Mouse (Mus musculus): Measurements from ENCODE around the gene Gm8104. TPM values are rescaled to one million over a fixed set of nuclear protein-coding genes. Genes with fewer than 3 reads are reported as not detected.
"Not testable (repeated sequence)": the region's sequence is repeated elsewhere in the genome, so short reads cannot be mapped to it uniquely, and the experiment has no call there.

The Gm8104 gene
- polyA plus RNA-seq (2016; fragmentation: Nextera tagmentation; extraction: Ambion mirVana): not detected in 2 replicates

DNA sequence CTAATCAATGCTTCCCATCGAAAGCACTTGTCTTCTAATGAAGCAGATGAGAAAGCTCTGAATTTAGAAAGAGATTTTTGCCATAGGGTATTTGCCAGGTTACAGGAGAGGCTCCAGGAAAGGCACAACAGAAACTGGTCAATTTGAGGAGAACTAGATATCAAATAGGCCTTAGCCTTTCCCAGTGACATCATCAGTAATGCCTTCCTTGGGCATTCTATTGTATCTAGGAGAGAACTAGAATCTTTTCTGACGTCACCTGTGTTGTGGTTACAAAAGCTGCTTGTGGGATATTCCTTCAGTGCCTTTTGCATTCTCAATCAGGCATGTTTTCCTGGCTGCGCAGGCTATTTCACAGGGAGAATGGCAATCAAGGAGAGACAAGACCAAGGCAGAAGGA is at the start of gene Gm8104:
Gm8104 (plus strand) TSS at position 301 of the 400 bp plus-strand sequence.
- not testable (repeated sequence) for H3K9ac ChIP-seq; H3K4me1 ChIP-seq; H3K36me3 ChIP-seq; H3K27me3 ChIP-seq (replicated peaks); H3K4me2 ChIP-seq; H3K4me3 ChIP-seq; H3K27ac ChIP-seq; ATAC-seq; H3K9me3 ChIP-seq (replicated peaks)
- 49% methylated on average over 3 of the region's 3 CpGs for WGBS (ENCODE audit: insufficient replicate concordance)

DNA sequence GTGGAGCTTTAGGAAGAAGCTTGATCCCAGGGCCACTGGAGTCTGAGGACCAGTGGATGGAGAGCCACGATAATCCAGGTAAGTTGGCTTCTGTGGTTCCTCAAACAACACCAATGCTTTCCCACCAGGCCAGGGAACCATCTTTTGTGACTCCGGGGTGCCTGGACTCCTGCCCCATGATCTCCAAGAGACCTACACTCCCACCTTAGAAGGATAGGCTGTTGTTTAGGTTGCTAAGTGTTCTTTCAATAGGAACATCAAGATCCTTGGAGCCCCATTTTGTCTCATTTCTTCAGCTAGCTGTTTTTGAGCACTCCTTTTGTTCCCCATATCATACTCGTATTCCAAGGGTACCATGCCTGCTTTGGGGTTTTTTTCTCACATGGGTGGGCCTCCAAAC is 42.3 kb upstream of the Gm8104 start:
- not testable (repeated sequence) for H3K9ac ChIP-seq; H3K27ac ChIP-seq; H3K36me3 ChIP-seq; H3K4me3 ChIP-seq; ATAC-seq; H3K27me3 ChIP-seq (replicated peaks); H3K4me2 ChIP-seq; H3K4me1 ChIP-seq; H3K9me3 ChIP-seq (replicated peaks)
- 63% methylated on average over 3 of the region's 3 CpGs for WGBS (ENCODE audit: insufficient replicate concordance)

DNA sequence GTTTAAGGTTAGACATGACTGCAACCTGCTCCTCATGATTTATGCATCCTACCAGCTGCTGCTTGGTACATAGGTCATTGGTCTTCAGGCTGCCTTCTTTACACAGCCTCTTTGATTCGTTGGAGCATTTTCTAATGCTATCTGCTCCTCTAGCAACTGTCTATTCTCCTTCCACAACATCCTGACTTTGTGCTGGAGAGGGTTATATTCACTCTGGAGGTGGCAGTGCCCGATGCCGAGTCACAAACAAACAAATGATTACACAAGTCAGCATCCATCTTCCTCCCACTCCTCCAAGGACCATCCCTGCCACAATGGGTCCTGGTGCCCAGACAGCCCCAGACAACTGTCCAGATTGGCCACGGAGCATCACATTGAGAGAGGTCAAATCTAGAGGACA is 40.2 kb upstream of the Gm8104 start:
- not testable (repeated sequence) for H3K9me3 ChIP-seq (replicated peaks); H3K36me3 ChIP-seq; H3K4me2 ChIP-seq; H3K27ac ChIP-seq; H3K27me3 ChIP-seq (replicated peaks); ATAC-seq; H3K4me1 ChIP-seq; H3K9ac ChIP-seq; H3K4me3 ChIP-seq
- WGBS (ENCODE audit: insufficient replicate concordance): 57% methylated on average over 4 of the region's 4 CpGs

DNA sequence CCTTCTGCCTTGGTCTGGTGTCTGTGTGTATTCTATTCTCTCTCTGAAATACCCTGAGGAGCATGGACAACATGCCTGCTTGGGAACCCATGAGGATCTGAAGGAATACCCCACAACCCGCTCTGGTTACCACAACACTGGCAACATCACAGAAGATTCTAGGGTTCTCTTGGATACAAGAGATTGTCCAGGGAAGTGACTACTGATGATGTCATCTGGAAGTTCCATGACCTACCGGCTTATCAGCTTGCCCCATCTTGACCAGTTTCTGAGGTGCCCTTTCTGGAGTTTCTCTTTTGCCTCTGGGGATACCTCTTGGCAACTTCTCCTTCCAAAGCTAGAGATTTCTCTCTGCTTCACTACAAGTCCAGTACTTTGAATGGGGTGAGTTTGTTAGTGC is 23.9 kb upstream of the Gm8104 start, which contains the start of gene Gm8094:
Gm8094 (minus strand) TSS at position 101 of the 400 bp plus-strand sequence.
- not testable (repeated sequence) for ATAC-seq; H3K4me2 ChIP-seq; H3K9ac ChIP-seq; H3K4me1 ChIP-seq; H3K9me3 ChIP-seq (replicated peaks); H3K36me3 ChIP-seq; H3K27me3 ChIP-seq (replicated peaks); H3K4me3 ChIP-seq; H3K27ac ChIP-seq
- WGBS (ENCODE audit: insufficient replicate concordance): 69% methylated on average over 2 of the region's 2 CpGs

DNA sequence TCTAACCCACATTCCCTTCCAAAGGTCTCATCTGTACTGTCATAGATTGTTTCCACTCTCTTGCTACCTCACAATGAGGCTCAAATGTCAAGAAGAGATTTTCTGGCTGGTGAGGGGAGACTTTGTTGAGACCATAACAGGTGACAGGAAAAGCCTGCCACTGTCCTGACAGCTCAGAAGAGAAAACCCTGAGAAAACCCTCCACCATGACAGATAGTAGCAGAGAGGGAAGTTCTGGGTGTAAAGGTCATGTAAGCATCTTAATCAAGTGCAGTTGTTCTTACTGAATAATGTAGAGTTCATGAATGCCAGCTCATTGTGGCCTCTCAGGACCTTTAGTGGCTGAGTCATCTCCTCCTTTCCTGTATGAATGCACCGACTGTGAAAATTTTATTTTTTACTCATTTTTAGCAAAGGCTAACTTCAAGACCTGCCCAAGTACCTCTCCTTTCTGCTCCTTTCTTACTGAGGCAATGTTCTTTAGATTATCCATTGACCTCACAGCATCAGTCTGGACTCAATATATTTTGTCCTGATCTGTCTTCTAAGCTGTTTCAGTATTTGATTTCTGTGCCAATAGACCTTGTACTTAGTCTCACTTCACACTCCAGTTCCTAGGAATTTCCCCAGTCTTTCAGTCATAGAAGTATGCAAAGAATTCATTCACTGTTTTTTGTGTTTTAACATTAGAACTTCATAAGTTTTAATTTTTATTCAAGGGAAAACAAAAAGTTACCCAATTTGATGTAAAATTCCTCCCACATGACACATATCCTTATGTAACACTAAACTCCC is 15.3 kb upstream of the Gm8104 start:
- H3K4me3 ChIP-seq; H3K9me3 ChIP-seq (replicated peaks); H3K36me3 ChIP-seq; ATAC-seq; H3K4me1 ChIP-seq; H3K9ac ChIP-seq; H3K27me3 ChIP-seq (replicated peaks); H3K27ac ChIP-seq; H3K4me2 ChIP-seq: not testable (repeated sequence)
- 67% methylated on average over 1 of the region's 1 CpGs for WGBS (ENCODE audit: insufficient replicate concordance)

DNA sequence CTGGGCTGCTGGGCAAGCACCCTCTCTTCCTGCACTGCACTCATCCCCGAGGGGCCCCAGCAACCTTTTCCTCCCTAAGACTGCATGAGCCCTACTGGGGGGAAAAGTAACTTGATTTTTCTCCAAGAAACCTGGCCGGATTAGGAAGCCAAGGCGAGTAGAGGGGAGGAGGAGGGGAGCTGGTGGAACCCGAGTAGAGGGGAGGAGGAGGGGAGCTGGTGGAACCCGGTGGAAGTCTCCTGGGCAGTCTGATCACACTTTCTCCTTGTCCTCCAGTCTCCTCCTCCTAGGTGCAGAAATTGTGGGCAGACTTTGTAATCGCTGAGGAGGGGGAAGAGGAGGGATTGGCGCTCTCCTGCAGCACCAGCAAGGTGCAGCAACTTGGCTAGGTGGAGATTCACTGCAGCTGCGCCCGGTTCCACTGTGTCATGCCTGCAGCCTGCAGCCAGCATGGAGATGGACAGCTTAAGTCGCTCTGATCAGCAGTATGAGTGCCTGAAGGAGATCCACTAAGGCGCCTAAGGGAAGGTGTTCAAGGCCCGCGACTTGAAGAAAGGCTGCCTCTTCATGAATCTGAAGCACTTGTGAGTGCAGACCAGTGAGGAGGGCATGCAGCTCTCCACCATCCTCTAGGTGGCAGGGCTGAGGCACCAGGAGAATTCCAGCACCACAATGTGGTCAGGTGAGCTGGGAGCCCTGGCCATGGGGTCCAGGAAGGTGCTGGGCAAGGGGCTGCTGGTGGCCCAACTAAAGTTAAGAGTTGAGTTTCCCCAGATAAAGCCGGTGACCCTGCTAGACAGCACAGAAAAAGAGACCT is 11.1 kb upstream of the Gm8104 start:
- H3K27ac ChIP-seq; ATAC-seq; H3K9ac ChIP-seq; H3K4me2 ChIP-seq; H3K4me3 ChIP-seq; H3K9me3 ChIP-seq (replicated peaks); H3K4me1 ChIP-seq; H3K36me3 ChIP-seq; H3K27me3 ChIP-seq (replicated peaks): not testable (repeated sequence)
- WGBS (ENCODE audit: insufficient replicate concordance): 13% methylated on average over 1 of the region's 14 CpGs

DNA sequence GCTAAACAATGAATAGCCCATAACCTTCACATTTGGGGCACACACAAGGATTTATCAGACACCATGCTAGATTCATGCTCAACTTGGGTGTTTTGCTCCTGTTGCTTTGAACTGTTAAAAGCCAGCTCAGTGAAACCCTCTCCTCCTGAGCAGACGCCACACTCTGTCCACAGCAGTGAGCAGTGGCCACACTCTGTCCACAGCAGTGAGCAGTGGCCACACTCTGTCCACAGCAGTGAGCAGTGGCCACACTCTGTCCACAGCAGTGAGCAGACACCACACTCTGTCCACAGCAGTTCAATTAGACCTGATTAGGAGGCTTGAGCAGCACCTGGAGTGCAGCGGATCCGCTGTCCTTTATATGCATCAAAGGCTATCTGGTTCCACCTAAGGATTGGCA is 19.3 kb downstream of the Gm8104 start:
- not testable (repeated sequence) for ATAC-seq
- WGBS (ENCODE audit: insufficient replicate concordance): 87% methylated on average over 2 of the region's 3 CpGs

DNA sequence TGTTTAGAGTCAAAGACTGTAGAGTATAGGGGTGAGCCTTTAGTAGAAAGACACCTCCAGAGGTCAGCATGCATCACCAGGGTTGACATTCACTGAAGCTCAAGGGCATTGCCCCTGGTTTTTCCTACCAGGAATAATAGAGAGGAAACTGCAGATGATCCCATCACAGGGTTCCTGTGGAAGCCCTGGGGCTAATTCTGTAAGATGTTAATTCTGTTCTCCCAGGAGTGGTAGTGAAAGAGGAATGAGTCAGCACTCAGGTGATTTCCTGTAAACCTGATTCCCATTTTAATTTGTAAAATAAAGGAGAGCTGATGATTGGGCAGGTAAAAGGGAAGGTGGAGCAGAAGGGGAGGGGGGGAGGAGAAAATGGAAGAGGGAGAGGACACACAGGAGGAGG is 25.9 kb downstream of the Gm8104 start:
- H3K4me1 ChIP-seq; H3K36me3 ChIP-seq; H3K27ac ChIP-seq; H3K4me3 ChIP-seq; H3K9me3 ChIP-seq (replicated peaks); ATAC-seq; H3K4me2 ChIP-seq; H3K9ac ChIP-seq; H3K27me3 ChIP-seq (replicated peaks): not testable (repeated sequence)

More for the DNA sequence above, 19.3 kb downstream of the Gm8104 start:
- not testable (repeated sequence) for H3K36me3 ChIP-seq; H3K4me3 ChIP-seq; H3K27me3 ChIP-seq (replicated peaks); H3K9me3 ChIP-seq (replicated peaks); H3K4me1 ChIP-seq; H3K9ac ChIP-seq; H3K4me2 ChIP-seq; H3K27ac ChIP-seq

Other genes starting within 250 kb of the Gm8104 start
- gene Gm21977, start 247.1 kb upstream of the Gm8104 start, polyA plus RNA-seq (2016; fragmentation: Nextera tagmentation; extraction: Ambion mirVana): not detected in 2 replicates
- not detected in 2 replicates for gene Gm8082, start 107.0 kb upstream of the Gm8104 start, polyA plus RNA-seq (2016; fragmentation: Nextera tagmentation; extraction: Ambion mirVana)
- not detected in 2 replicates for gene Gm10376, start 85.0 kb upstream of the Gm8104 start, polyA plus RNA-seq (2016; fragmentation: Nextera tagmentation; extraction: Ambion mirVana)
- not detected in 2 replicates for gene Gm8094, start 24.0 kb upstream of the Gm8104 start, polyA plus RNA-seq (2016; fragmentation: Nextera tagmentation; extraction: Ambion mirVana)
- not detected in 2 replicates for gene Gm7233, start 79.3 kb downstream of the Gm8104 start, polyA plus RNA-seq (2016; fragmentation: Nextera tagmentation; extraction: Ambion mirVana)
- not detected in 2 replicates for gene Gm8122, start 134.7 kb downstream of the Gm8104 start, polyA plus RNA-seq (2016; fragmentation: Nextera tagmentation; extraction: Ambion mirVana)
- gene Gm8126, start 158.0 kb downstream of the Gm8104 start, polyA plus RNA-seq (2016; fragmentation: Nextera tagmentation; extraction: Ambion mirVana): not detected in 2 replicates
- gene Gm9732, start 174.4 kb downstream of the Gm8104 start, polyA plus RNA-seq (2016; fragmentation: Nextera tagmentation; extraction: Ambion mirVana): not detected in 2 replicates
- not detected in 2 replicates for gene Gm8127, start 193.2 kb downstream of the Gm8104 start, polyA plus RNA-seq (2016; fragmentation: Nextera tagmentation; extraction: Ambion mirVana)
- not detected in 2 replicates for gene 1700001F09Rik, start 247.2 kb downstream of the Gm8104 start, polyA plus RNA-seq (2016; fragmentation: Nextera tagmentation; extraction: Ambion mirVana)